Mouse (Mus musculus) heart, embryonic 14.5 days (tissue): ENCODE results near the gene Fgf18. TPM values are rescaled to one million over a fixed set of nuclear protein-coding genes. Genes with fewer than 3 reads are reported as not detected.

ENCODE experiments used
- ATAC-seq: fragments of 200-750 bp; cut with Nextera tagmentation; 2 replicates; pipeline ENCODE4 v1.8.0; 2017; ENCODE audit warnings: low read depth, moderate TSS enrichment; ENCODE audit not compliant: insufficient number of reproducible peaks, insufficient read depth, low FRiP score
- H3K27ac ChIP-seq, 2 experiments: fragments of 200-500 bp in 1 of 2; fragments of 300-500 bp in 1 of 2; sonication (generic) in 1 of 2; replicated peaks in 1 of 2; 2 replicates each; pipeline ENCODE4 v1.5.1; 2012 to 2014; ENCODE audit warnings: low read depth in 2 of 2, low read length in 2 of 2, control low read depth in 1 of 2, mild to moderate bottlenecking in 1 of 2, mixed read lengths in 1 of 2; ENCODE audit not compliant: control insufficient read depth in 1 of 2, insufficient read depth in 1 of 2
- H3K27me3 ChIP-seq: fragments of 300-500 bp; sonication (generic); 2 replicates; pipeline ENCODE4 v1.6.1; 2014; ENCODE audit warnings: mild to moderate bottlenecking, low read length, control low read depth; ENCODE audit not compliant: control insufficient read depth, insufficient read depth
- H3K36me3 ChIP-seq: fragments of 300-500 bp; sonication (generic); 2 replicates; pipeline ENCODE4 v1.6.1; 2014; ENCODE audit warnings: mild to moderate bottlenecking, control low read depth, low read length, mixed read lengths; ENCODE audit not compliant: control insufficient read depth, insufficient read depth
- H3K4me1 ChIP-seq, 2 experiments: fragments of 200-500 bp in 1 of 2; fragments of 300-500 bp in 1 of 2; sonication (generic) in 1 of 2; 2 replicates each; pipeline ENCODE4 v1.6.1; 2012 to 2014; ENCODE audit warnings: low read length in 2 of 2, control low read depth in 1 of 2, mixed read lengths in 1 of 2; ENCODE audit not compliant: control insufficient read depth in 2 of 2, insufficient read depth in 2 of 2
- H3K4me2 ChIP-seq: fragments of 300-500 bp; sonication (generic); 2 replicates; pipeline ENCODE4 v1.6.1; 2014; ENCODE audit warnings: mild to moderate bottlenecking, low read length
- H3K4me3 ChIP-seq, 2 experiments: fragments of 200-500 bp in 1 of 2; fragments of 300-500 bp in 1 of 2; sonication (generic) in 1 of 2; 2 replicates each; pipeline ENCODE4 v1.5.1; 2012 to 2014; ENCODE audit warnings: low read length in 2 of 2, mild to moderate bottlenecking in 2 of 2, control low read depth in 1 of 2, low read depth in 1 of 2, moderate library complexity in 1 of 2; ENCODE audit not compliant: control insufficient read depth in 1 of 2, insufficient read depth in 1 of 2
- H3K9ac ChIP-seq: fragments of 300-500 bp; sonication (generic); 2 replicates; pipeline ENCODE4 v1.6.1; 2014; ENCODE audit warnings: mild to moderate bottlenecking, low read length
- H3K9me3 ChIP-seq: fragments of 300-500 bp; sonication (generic); 2 replicates; pipeline ENCODE4 v1.6.1; 2016; ENCODE audit warnings: low read length, control low read depth; ENCODE audit not compliant: control insufficient read depth
- WGBS: fragments of 180-500 bp; shearing (Covaris S2); extraction: QIAGEN DNeasy Blood & Tissue Kit; methylation state at CpG from one replicate; pipeline ENCODE4 v1.1.7; 2014; 5-methylcytosine and 5-hydroxymethylcytosine counted together
- polyA plus RNA-seq: library from polyadenylated mRNA; unstranded; fragments of >200 nt; fragmentation: Nextera tagmentation; extraction: Ambion mirVana; gene quantifications from 2 replicates; pipeline ENCODE4 v1.2.1, GENCODE M21; 2014

The Fgf18 gene
- polyA plus RNA-seq, 1 experiment from 2014 or later = 7.9 TPM

- no peaks in the 10 kb centered on the region for H3K4me1 ChIP-seq
- peaks cover 20% of the 10 kb centered on the region; the same call in 1 of the 2 replicates for H3K27me3 ChIP-seq
- ATAC-seq = no peak
- no peak overlapping the region for H3K4me3 ChIP-seq
- 71% methylated on average over 3 of the region's 3 CpGs for WGBS
- no peak overlapping the region for H3K9ac ChIP-seq
- no peaks in the 10 kb centered on the region for H3K9me3 ChIP-seq
- no peaks in the 10 kb centered on the region for H3K36me3 ChIP-seq
- no peak overlapping the region for H3K4me2 ChIP-seq
- no peak overlapping the region for H3K27ac ChIP-seq
These were observed 66.0 kb downstream of the Fgf18 start for GRCm38 (mm10) chr11:33081175-33081574.

- no peak overlapping the region for H3K4me3 ChIP-seq
- no peak overlapping the region for H3K9ac ChIP-seq
- H3K27me3 ChIP-seq = peaks cover 20% of the 10 kb centered on the region; the same call in 1 of the 2 replicates
- 49% methylated on average over 16 of the region's 16 CpGs for WGBS
- no peak overlapping the region for H3K27ac ChIP-seq
- 0 out of 4 replicates have a peak, but pooled peaks cover 0 to 3% of the 10 kb centered on the region in 2 experiments for H3K4me1 ChIP-seq
- ATAC-seq = no peak
- H3K4me2 ChIP-seq = no peak overlapping the region
- H3K36me3 ChIP-seq = no peaks in the 10 kb centered on the region
- H3K9me3 ChIP-seq = no peaks in the 10 kb centered on the region
These were observed 67.0 kb downstream of the Fgf18 start for GRCm38 (mm10) chr11:33080046-33080808.

DNA sequence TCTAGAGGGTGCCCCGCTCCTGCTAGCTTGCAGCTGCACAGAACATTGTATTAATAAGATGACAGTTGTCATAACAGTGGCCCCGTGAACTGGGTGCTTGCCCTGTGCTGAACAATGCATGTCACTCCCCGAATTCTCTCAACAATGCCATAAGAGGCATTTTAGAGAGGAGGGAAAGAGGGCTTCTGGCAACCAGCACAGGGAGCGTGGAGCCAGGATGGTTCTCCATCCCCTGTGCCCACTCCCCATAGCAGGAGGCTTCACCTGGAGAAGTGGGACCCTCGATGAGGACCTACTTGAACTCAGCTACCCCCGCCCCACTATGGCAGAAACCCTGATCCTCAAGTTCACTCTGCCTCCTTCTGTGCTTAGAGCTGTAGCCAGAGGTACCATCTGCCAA, 67.8 kb downstream of the Fgf18 start:
- H3K27ac ChIP-seq = no peak overlapping the region
- peaks cover 20% of the 10 kb centered on the region; the same call in 1 of the 2 replicates for H3K27me3 ChIP-seq
- H3K4me3 ChIP-seq = no peak overlapping the region
- H3K9ac ChIP-seq = no peak overlapping the region
- 55% methylated on average over 6 of the region's 6 CpGs for WGBS
- no peaks in the 10 kb centered on the region for H3K9me3 ChIP-seq
- no peak for ATAC-seq
- H3K4me1 ChIP-seq = peaks cover 0 to 4% of the 10 kb centered on the region in 2 experiments; a peak in 1 of 4 replicates
- no peaks in the 10 kb centered on the region for H3K36me3 ChIP-seq
- H3K4me2 ChIP-seq = no peak overlapping the region

- Histone ChIP-seq H3K27ac (no peak overlapping the region), H3K4me1 (peaks cover 0 to 4% of the 10 kb centered on the region in 2 experiments; a peak in 1 of 4 replicates), H3K4me3 (no peak overlapping the region), H3K36me3 (no peaks in the 10 kb centered on the region), H3K4me2 (no peak overlapping the region), H3K9me3 (no peaks in the 10 kb centered on the region), H3K27me3 (peaks cover 26% of the 10 kb centered on the region; the same call in 1 of the 2 replicates), H3K9ac (no peak overlapping the region)
- WGBS = 32% methylated on average over 7 of the region's 7 CpGs
- ATAC-seq = no peak
These were observed 69.2 kb downstream of the Fgf18 start for GRCm38 (mm10) chr11:33078036-33078435.

GRCm38 (mm10) chr11:33075293-33075692, 71.9 kb downstream of the Fgf18 start:
- Histone ChIP-seq H3K4me2 (no peak overlapping the region), H3K27me3 (peaks cover 26% of the 10 kb centered on the region; the same call in 1 of the 2 replicates), H3K36me3 (no peaks in the 10 kb centered on the region), H3K27ac (no peak overlapping the region), H3K4me3 (no peak overlapping the region), H3K9me3 (no peaks in the 10 kb centered on the region), H3K9ac (no peak overlapping the region), H3K4me1 (peaks cover 0 to 4% of the 10 kb centered on the region in 2 experiments; a peak in 1 of 4 replicates)
- ATAC-seq = no peak
- 31% methylated on average over 8 of the region's 8 CpGs for WGBS

- no peaks in the 10 kb centered on the region for H3K9me3 ChIP-seq
- 67% methylated on average over 7 of the region's 7 CpGs for WGBS
- 0 out of 2 replicates have a peak, but pooled peaks cover 19% of the 10 kb centered on the region for H3K27me3 ChIP-seq
- 0 out of 2 replicates have a peak, but pooled peaks have one; percentile 26 for ATAC-seq
- H3K4me1 ChIP-seq = peaks cover 0 to 4% of the 10 kb centered on the region in 2 experiments; a peak in 1 of 4 replicates
- H3K27ac ChIP-seq = no peak overlapping the region
- no peak overlapping the region for H3K4me2 ChIP-seq
- no peak overlapping the region for H3K9ac ChIP-seq
- H3K36me3 ChIP-seq = no peaks in the 10 kb centered on the region
- no peak overlapping the region for H3K4me3 ChIP-seq
These were observed 72.7 kb downstream of the Fgf18 start for GRCm38 (mm10) chr11:33074541-33074940.

GRCm38 (mm10) chr11:33071358-33071922, 75.8 kb downstream of the Fgf18 start:
- H3K4me2 ChIP-seq = no peak overlapping the region
- no peak overlapping the region for H3K27ac ChIP-seq
- ATAC-seq = no peak
- no peaks in the 10 kb centered on the region for H3K9me3 ChIP-seq
- H3K4me3 ChIP-seq = no peak overlapping the region
- peaks cover 0 to 4% of the 10 kb centered on the region in 2 experiments; a peak in 1 of 4 replicates for H3K4me1 ChIP-seq
- H3K27me3 ChIP-seq = 0 out of 2 replicates have a peak, but pooled peaks cover 6% of the 10 kb centered on the region
- WGBS = 77% methylated on average over 5 of the region's 5 CpGs
- H3K36me3 ChIP-seq = no peaks in the 10 kb centered on the region
- H3K9ac ChIP-seq = no peak overlapping the region
